Mouse (Mus musculus) hindbrain, embryonic 13.5 days (tissue): ENCODE results near the gene Clpsl2. TPM values are rescaled to one million over a fixed set of nuclear protein-coding genes. Genes with fewer than 3 reads are reported as not detected.

Experiments used
- ATAC-seq: fragments of 200-750 bp; cut with Nextera tagmentation; 2 replicates; pipeline ENCODE4 v1.8.0; 2017; ENCODE audit warnings: moderate TSS enrichment; ENCODE audit not compliant: low FRiP score
- H3K27ac ChIP-seq: fragments of 300-500 bp; sonication (generic); 2 replicates; pipeline ENCODE4 v1.5.1; 2015; ENCODE audit warnings: inconsistent platforms, mild to moderate bottlenecking, moderate library complexity
- H3K27me3 ChIP-seq: fragments of 300-500 bp; sonication (generic); 2 replicates; pipeline ENCODE4 v1.6.1; 2015; ENCODE audit warnings: mild to moderate bottlenecking, inconsistent platforms
- H3K36me3 ChIP-seq: fragments of 300-500 bp; sonication (generic); 2 replicates; pipeline ENCODE4 v1.6.1; 2015; ENCODE audit warnings: mild to moderate bottlenecking, inconsistent platforms
- H3K4me1 ChIP-seq: fragments of 300-500 bp; sonication (generic); replicated peaks from 2 replicates; pipeline ENCODE4 v1.6.1; 2015; ENCODE audit warnings: inconsistent platforms
- H3K4me2 ChIP-seq: fragments of 300-500 bp; sonication (generic); 2 replicates; pipeline ENCODE4 v1.6.1; 2015; ENCODE audit warnings: inconsistent platforms, mild to moderate bottlenecking, moderate library complexity
- H3K4me3 ChIP-seq: fragments of 300-500 bp; sonication (generic); 2 replicates; pipeline ENCODE4 v1.5.1; 2015; ENCODE audit warnings: mild to moderate bottlenecking, inconsistent platforms
- H3K9ac ChIP-seq: fragments of 300-500 bp; sonication (generic); 2 replicates; pipeline ENCODE4 v1.6.1; 2015; ENCODE audit warnings: mild to moderate bottlenecking, inconsistent platforms
- H3K9me3 ChIP-seq: fragments of 300-500 bp; sonication (generic); 2 replicates; pipeline ENCODE4 v1.6.1; 2016; ENCODE audit warnings: inconsistent platforms
- WGBS: fragments of 180-500 bp; shearing (Covaris S2); methylation state at CpG from one replicate; pipeline ENCODE4 v1.1.7; 2015; 5-methylcytosine and 5-hydroxymethylcytosine counted together
- polyA plus RNA-seq: library from polyadenylated mRNA; unstranded; fragments of >200 nt; fragmentation: Nextera tagmentation; extraction: Ambion mirVana; gene quantifications from 2 replicates; pipeline ENCODE4 v1.2.1, GENCODE M21; 2015

Clpsl2 gene
- polyA plus RNA-seq, 1 experiment from 2014 or later, result not detected

DNA sequence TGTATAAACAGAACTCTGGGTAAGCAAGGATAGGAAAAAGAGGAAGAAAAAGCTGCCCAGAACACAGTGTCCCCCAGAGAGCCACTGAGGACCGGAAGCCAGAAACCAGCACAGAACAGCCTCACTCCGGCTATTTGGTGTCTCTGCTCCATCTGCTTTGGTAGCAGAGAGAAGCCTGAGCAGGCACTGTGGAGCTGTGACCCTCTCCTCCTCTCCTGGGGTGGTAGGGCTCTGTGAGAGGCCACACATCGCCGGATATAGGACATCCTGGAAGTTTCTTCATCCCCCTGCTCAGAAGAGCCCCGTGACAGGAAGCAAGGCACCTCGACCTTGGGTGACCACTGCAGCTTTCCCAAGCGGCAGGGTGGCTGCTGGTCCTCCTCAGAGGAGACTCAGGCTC is 35.4 kb upstream of the Clpsl2 start:
- no peak for ATAC-seq
- Histone ChIP-seq H3K4me3 (no peak overlapping the region), H3K9me3 (no peaks in the 10 kb centered on the region), H3K9ac (no peak overlapping the region; the same call in 1 of the 2 replicates), H3K27me3 (peaks cover 33% of the 10 kb centered on the region), H3K27ac (no peak overlapping the region), H3K36me3 (no peaks in the 10 kb centered on the region), H3K4me1 (peaks cover 27% of the 10 kb centered on the region), H3K4me2 (no peak overlapping the region)
- WGBS, result 76% methylated on average over 7 of the region's 7 CpGs

DNA sequence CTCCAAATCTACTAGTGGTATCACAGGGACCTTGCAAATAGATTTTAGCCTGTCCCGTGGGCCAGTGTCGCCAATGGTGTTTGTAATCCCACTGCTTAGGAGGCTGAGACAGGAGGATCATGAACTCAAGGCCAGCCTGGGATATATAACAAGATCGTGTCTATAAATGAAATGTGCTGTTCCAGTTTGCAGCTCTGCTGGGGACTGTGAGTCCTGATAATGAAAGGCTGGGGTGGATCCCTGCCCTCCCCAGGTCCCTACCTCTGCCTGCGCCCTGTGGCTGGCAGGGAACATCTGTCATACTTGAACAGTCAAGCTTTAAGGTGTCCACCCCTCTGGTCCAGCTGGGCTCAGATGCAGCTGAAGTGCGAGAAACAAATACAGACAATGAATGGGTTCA is 34.7 kb upstream of the Clpsl2 start:
- Histone ChIP-seq H3K27me3 (peaks cover 37% of the 10 kb centered on the region), H3K4me2 (no peak overlapping the region), H3K4me1 (peaks cover 29% of the 10 kb centered on the region), H3K9me3 (no peaks in the 10 kb centered on the region), H3K4me3 (no peak overlapping the region), H3K27ac (no peak overlapping the region), H3K9ac (no peak overlapping the region), H3K36me3 (no peaks in the 10 kb centered on the region)
- 57% methylated on average over 5 of the region's 5 CpGs for WGBS
- no peak for ATAC-seq

DNA sequence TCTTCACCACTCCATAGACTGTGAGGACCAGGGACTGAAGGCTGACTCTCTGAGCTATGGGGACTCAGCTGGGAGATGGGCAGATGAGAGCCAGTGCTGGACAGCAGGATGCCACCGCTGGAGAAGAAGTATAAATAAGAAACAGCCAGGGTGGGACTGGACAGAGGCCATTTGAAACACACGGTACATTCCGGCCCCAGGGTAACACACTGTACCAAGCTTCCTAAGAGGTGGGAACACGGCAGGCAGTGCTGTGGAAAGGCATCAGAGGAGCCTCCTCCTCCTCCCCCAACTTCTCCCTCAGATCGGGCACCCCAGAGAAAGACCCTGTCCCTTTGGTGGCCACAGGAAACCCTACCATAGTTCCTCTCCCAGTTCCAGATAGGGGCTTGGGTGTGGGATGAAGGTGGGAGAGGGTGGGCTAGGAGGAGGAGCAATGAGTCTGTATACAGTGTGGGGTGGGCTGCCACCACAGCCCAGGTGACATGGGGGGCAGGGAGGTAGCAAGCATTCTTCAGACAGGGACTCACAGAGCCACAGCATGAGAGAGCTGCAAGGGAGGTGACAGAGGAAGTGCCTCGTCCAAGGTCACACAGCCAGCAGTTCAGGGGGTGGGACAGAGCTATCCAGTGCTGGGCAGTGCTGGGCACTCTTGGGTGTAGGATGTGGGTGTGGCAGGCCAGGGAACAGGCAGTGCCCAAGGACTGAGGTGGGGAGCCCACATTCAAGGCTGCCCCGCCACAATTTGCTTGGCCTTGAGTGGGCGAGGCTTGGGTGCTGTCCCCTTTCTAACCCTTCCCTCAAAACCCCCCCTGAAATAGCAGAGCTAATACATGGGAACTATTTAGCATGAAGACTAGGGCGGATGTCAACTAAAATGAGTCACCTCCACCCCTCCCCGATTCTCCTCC is 33.5 kb upstream of the Clpsl2 start:
- Histone ChIP-seq H3K36me3 (no peaks in the 10 kb centered on the region), H3K4me3 (no peak overlapping the region), H3K9ac (no peak overlapping the region), H3K4me1 (peaks cover 25% of the 10 kb centered on the region), H3K27ac (no peak overlapping the region), H3K4me2 (no peak overlapping the region), H3K9me3 (no peaks in the 10 kb centered on the region), H3K27me3 (peaks cover 37% of the 10 kb centered on the region)
- no peak for ATAC-seq
- whole genome bisulfite sequencing, result 74% methylated on average over 10 of the region's 10 CpGs

DNA sequence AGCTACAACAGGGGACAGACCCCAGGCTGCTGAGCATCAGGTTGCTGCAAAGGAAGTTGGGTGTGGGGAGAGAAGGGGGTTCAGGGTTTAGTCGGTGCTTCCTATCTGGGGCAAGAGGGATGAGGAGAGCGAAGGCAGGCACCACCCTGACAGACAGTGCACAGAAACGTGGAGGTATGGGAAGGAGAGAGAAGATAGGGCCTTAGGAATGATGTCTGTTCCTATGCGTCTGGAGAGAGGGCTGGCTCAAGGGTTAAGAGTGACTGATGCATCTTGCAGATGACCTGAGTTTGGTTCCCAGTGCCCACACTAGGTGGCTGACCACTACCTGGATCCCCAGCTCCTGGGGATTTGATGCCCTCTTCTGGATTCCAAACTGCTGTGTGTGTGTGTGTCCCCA is 32.3 kb upstream of the Clpsl2 start:
- H3K4me1 ChIP-seq, result peaks cover 22% of the 10 kb centered on the region
- no peaks in the 10 kb centered on the region for H3K9me3 ChIP-seq
- 79% methylated on average over 4 of the region's 4 CpGs for WGBS
- H3K9ac ChIP-seq, result no peak overlapping the region
- no peak for ATAC-seq
- H3K4me2 ChIP-seq, result peak overlapping the region; percentile 86; the same call in 1 of the 2 replicates
- no peak overlapping the region for H3K4me3 ChIP-seq
- no peaks in the 10 kb centered on the region for H3K36me3 ChIP-seq
- H3K27me3 ChIP-seq, result peaks cover 45% of the 10 kb centered on the region
- no peak overlapping the region for H3K27ac ChIP-seq

DNA sequence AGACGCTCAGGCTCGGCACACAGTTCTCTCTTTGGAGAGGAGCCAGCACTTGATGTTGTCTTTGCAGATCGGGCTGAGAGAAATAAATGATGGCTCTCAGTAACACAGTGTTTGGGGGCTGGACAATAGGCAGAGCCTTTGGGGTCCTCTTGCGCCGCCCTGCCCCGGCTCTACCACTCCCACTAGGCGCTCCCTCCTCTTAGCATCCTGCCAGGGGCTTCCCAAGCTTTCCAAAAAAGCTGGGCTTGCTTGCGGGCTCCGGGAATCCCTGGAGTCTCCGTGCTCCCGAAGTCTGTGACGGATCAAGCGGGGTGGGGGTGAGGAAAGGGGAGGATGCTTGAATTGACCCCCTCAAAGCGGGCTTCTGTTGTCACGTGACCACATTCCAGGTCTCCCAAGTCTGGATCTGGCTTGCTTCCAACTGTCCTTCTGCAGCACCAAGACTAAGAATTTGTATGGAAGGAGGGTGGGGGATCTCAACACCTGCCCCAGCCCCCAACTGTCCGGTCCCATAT is 31.7 kb upstream of the Clpsl2 start, which contains the start of gene Fkbp5:
Fkbp5 (minus strand) TSS at position 87 of the 515 bp plus-strand sequence.
- H3K27ac ChIP-seq, result peak within 1 kb of the TSS; percentile 82
- peak within 1 kb of the TSS; percentile 77 for H3K9ac ChIP-seq
- peaks cover 43% of the 10 kb centered on the region for H3K27me3 ChIP-seq
- ATAC-seq, result peak; percentile 52
- peak within 1 kb of the TSS; percentile 48 for H3K4me3 ChIP-seq
- peak within 1 kb of the TSS; percentile 86 for H3K4me2 ChIP-seq
- H3K4me1 ChIP-seq, result peaks cover 29% of the 10 kb centered on the region
- WGBS, result 3% methylated on average over 16 of the region's 16 CpGs
- H3K36me3 ChIP-seq, result no peaks in the 10 kb centered on the region
- no peaks in the 10 kb centered on the region for H3K9me3 ChIP-seq

DNA sequence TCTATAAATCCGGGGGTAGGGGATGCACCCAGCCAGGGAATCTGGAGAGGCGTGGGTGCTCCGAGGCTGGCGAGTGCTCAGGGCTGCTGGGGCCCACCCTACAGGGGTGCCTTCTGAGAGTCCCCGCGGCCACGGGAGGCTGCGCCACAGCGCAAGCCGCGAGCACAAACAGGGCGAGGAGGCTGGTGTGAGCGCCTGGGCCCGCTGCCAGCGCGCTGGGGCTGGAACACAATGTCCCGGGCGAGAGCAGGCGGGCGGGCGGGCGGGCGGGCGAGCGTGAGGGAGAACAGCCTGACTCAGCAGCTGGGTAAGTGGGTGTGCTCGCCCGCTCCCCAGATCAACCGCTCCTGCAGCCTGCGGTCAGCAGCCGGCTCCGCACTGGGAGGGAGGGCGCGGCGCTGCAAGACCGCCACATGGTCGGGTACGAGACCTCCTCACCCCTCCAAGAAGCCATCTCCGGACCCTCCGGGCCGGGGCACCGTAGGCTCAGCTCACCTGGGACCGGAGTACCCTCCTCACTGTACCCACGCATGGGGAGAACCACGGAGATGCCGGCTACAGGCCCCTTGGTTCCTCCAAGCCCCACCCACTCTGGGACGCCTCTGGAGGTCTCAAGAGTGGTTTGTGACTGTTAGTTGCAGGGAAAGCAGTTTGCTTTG is 31.1 kb upstream of the Clpsl2 start:
- H3K27me3 ChIP-seq, result peaks cover 43% of the 10 kb centered on the region
- peak overlapping the region; percentile 77 for H3K9ac ChIP-seq
- WGBS, result under 1% methylated on average over 45 of the region's 46 CpGs
- no peaks in the 10 kb centered on the region for H3K36me3 ChIP-seq
- peak overlapping the region; percentile 86 for H3K4me2 ChIP-seq
- peak; percentile 66 for ATAC-seq
- peak overlapping the region; percentile 48 for H3K4me3 ChIP-seq
- peak overlapping the region; percentile 82 for H3K27ac ChIP-seq
- peaks cover 29% of the 10 kb centered on the region for H3K4me1 ChIP-seq
- no peaks in the 10 kb centered on the region for H3K9me3 ChIP-seq

DNA sequence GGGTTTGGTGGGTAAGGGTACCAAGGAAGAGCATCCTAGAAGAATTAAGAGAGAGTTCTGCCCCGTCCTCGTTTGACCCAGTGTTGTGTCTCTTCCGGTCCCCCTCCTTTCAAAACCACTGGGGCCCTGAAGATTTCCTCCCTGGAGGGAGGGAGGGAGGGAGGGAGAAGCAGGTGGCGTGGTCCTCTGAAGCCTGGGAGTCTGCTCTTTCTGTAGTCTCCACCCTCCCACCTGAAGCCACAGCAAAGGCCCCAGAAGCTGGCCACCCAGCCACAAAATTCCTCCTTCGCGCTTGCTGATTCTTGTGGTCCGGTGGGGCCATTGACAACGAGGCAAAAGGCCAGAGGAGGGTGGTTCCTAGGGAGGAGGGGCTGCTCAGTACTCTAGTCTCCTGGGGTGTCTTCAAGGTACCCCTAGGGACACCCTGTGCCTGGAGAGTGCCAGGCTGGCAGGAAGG is 30.6 kb upstream of the Clpsl2 start:
- Histone ChIP-seq H3K27ac (peak overlapping the region; percentile 82; the same call in 1 of the 2 replicates), H3K36me3 (no peaks in the 10 kb centered on the region), H3K9me3 (no peaks in the 10 kb centered on the region), H3K27me3 (peaks cover 45% of the 10 kb centered on the region), H3K4me3 (peak overlapping the region; percentile 48), H3K4me1 (peaks cover 32% of the 10 kb centered on the region), H3K9ac (peak overlapping the region; percentile 77; the same call in 1 of the 2 replicates), H3K4me2 (peak overlapping the region; percentile 86)
- 22% methylated on average over 8 of the region's 8 CpGs for WGBS
- ATAC-seq, result no peak

DNA sequence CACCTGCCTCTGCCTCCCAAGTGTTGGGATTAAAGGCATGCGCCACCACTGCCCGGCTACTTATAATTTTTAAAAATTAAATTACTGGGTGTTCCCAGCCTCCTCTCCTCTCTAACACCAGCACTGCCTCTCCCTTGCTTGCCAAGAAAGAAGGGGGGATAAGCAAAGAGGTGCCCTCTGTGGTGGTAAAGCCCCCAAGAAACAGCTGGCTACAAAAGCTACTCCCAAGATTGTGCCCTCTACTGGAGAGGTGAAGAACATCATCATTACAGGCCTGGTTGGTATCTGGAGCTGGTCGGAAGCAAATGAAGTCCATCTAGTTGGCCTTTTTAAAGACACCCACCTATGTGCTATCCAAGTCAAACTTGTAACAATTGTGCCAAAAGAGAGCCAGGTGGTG is 29.4 kb upstream of the Clpsl2 start:
- WGBS, result 90% methylated on average over 3 of the region's 3 CpGs
- H3K27ac ChIP-seq, result no peak overlapping the region

DNA sequence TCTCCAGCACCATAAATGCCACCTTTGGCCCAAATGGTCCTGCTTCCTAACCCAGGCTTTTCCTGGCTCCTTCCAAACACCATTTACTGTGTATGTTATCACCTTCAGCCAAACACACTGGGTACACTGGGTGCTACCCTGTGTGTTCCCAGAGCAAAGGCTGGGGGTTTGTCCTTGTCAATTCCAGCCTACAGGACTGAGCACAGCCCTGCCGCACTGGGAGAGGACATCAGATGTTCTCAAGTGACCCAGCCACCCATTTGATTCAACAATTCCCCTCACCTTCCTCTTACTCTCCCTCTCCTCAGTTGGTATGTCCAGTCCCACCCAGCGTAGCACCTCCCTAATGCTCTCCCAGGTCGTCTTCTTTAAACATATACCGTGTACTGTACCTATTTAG is 28.6 kb upstream of the Clpsl2 start:
- no peak overlapping the region for H3K27ac ChIP-seq
- H3K9me3 ChIP-seq, result no peaks in the 10 kb centered on the region
- H3K9ac ChIP-seq, result no peak overlapping the region
- peaks cover 56% of the 10 kb centered on the region for H3K27me3 ChIP-seq
- no peaks in the 10 kb centered on the region for H3K36me3 ChIP-seq
- no peak overlapping the region for H3K4me3 ChIP-seq
- H3K4me1 ChIP-seq, result peaks cover 36% of the 10 kb centered on the region
- WGBS, result 85% methylated on average over 4 of the region's 4 CpGs
- no peak overlapping the region for H3K4me2 ChIP-seq
- no peak for ATAC-seq

More for the DNA sequence above, 29.4 kb upstream of the Clpsl2 start:
- ATAC-seq, result no peak
- H3K9me3 ChIP-seq, result no peaks in the 10 kb centered on the region
- no peak overlapping the region for H3K4me3 ChIP-seq
- peaks cover 36% of the 10 kb centered on the region for H3K4me1 ChIP-seq
- H3K27me3 ChIP-seq, result peaks cover 54% of the 10 kb centered on the region
- H3K4me2 ChIP-seq, result no peak overlapping the region
- H3K9ac ChIP-seq, result no peak overlapping the region
- H3K36me3 ChIP-seq, result no peaks in the 10 kb centered on the region

DNA sequence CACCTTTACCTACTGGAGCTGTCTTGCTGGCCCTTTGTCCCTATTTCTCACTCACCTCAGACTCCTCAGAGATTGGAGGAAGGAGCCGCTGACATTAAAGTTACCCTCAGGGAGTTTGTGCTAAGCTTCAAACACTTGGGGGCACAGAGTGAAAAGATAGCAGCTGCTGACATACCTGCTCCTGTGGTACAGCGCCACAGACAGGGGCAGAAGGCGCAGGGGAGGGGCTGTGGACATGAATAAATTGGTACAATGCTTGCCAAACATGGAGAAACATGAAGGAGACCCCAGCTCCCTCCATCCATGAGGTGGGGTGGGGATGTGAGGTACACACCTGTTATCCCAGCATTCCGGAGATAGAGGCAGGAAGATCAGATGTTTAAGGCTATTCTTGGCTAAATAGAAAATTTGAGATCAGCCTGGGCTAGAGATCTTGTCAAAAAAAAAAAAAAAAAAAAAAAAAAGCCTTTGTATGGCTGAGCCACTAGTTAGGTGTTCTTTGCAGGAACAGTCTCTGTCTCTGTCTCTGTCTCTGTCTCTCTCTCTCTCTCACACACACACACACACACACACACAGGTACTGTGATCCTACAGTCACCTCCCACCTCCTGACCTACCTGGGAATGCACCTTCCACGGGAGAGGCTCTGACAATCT is 28.0 kb upstream of the Clpsl2 start:
- Histone ChIP-seq H3K27me3 (peaks cover 50% of the 10 kb centered on the region), H3K4me1 (peaks cover 36% of the 10 kb centered on the region)

DNA sequence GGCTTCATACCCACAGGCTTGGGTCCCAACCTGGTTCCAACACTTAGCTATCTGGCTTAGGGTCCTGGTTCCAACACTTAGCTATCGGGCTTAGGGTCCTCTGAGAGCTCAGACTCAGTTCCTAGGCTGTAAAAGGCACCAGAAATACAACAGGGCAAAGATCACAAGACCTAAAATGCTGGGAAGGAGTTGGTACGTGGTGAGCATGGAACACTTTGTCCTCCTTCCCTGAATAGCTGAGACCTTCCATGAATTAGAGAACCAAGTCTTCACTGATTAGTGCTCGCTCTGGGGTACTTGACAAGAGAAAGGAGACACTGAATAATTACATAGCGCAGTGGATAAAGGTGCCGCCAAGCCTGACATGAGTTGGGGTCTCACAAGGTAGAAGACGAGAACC is 27.3 kb upstream of the Clpsl2 start:
- Histone ChIP-seq H3K4me2 (peak overlapping the region; percentile 90), H3K9me3 (no peaks in the 10 kb centered on the region), H3K27ac (no peak overlapping the region), H3K36me3 (no peaks in the 10 kb centered on the region), H3K27me3 (peaks cover 50% of the 10 kb centered on the region), H3K4me1 (peaks cover 35% of the 10 kb centered on the region), H3K4me3 (peak overlapping the region; percentile 74), H3K9ac (peak overlapping the region; percentile 89; the same call in 1 of the 2 replicates)
- ATAC-seq, result no peak
- 42% methylated on average over 6 of the region's 6 CpGs for WGBS

More for the DNA sequence above, 28.0 kb upstream of the Clpsl2 start:
- Histone ChIP-seq H3K27ac (no peak overlapping the region), H3K9me3 (no peaks in the 10 kb centered on the region), H3K9ac (no peak overlapping the region), H3K36me3 (no peaks in the 10 kb centered on the region), H3K4me2 (no peak overlapping the region), H3K4me3 (no peak overlapping the region)
- 60% methylated on average over 5 of the region's 5 CpGs for WGBS
- no peak for ATAC-seq
